In genomic region chr4:94173096-94173495, GRCm38 (mm10) we compare ENCODE assay signal across 17 mouse cellular contexts.
"Had no signal": no experiment of that assay in that cellular context is flagged by ENCODE, and none has a peak within 500 bp of the region (broad histone marks: within the 10 kb centered on the region; RNA-seq: fewer than 3 reads in every experiment).

No protein-coding gene starts in this region.

- H3K36me3 ChIP-seq: neural tube, embryonic 12.5 days; neural tube, embryonic 13.5 days; neural tube, embryonic 15.5 days; stomach, embryonic 15.5 days had no signal

- H3K4me2 ChIP-seq: neural tube, embryonic 12.5 days; neural tube, embryonic 13.5 days; neural tube, embryonic 15.5 days; stomach, embryonic 15.5 days had no signal

- H3K4me3 ChIP-seq: neural tube, embryonic 12.5 days; neural tube, embryonic 13.5 days; neural tube, embryonic 15.5 days; stomach, embryonic 15.5 days had no signal

- H3K4me1 ChIP-seq: neural tube, embryonic 12.5 days; neural tube, embryonic 13.5 days; neural tube, embryonic 15.5 days; stomach, embryonic 15.5 days had no signal

- H3K27me3 ChIP-seq: neural tube, embryonic 12.5 days; neural tube, embryonic 13.5 days; neural tube, embryonic 15.5 days; stomach, embryonic 15.5 days had no signal

- H3K9me3 ChIP-seq: neural tube, embryonic 12.5 days; neural tube, embryonic 13.5 days; neural tube, embryonic 15.5 days; stomach, embryonic 15.5 days had no signal

- DNase-seq: retina, postnatal 1 day; right cerebral cortex, adult 18-20 months; right cerebral cortex, postnatal 14 days; right cerebral cortex, postnatal 25 days; right cerebral cortex, postnatal 4 days; spleen, adult 18-20 months; thymus, adult 18-20 months; thymus, adult 2 months; thymus, postnatal 14 days; thymus, postnatal 25 days; thymus, postnatal 36 days; thymus, postnatal 4 days had no signal

- H3K27ac ChIP-seq: neural tube, embryonic 12.5 days; neural tube, embryonic 13.5 days; neural tube, embryonic 15.5 days; stomach, embryonic 15.5 days; stomach, postnatal 0 days had no signal

- H3K9ac ChIP-seq: neural tube, embryonic 12.5 days; neural tube, embryonic 13.5 days; neural tube, embryonic 15.5 days; stomach, embryonic 15.5 days had no signal
